Mouse (Mus musculus): ENCODE measurements at regions not wholly inside any gene's neighbourhood (a gene's known extent, or its start where the extent isn't known, plus 50 kb on each side); places are given as distances from the start of the nearest gene placed in this dataset.

DNA sequence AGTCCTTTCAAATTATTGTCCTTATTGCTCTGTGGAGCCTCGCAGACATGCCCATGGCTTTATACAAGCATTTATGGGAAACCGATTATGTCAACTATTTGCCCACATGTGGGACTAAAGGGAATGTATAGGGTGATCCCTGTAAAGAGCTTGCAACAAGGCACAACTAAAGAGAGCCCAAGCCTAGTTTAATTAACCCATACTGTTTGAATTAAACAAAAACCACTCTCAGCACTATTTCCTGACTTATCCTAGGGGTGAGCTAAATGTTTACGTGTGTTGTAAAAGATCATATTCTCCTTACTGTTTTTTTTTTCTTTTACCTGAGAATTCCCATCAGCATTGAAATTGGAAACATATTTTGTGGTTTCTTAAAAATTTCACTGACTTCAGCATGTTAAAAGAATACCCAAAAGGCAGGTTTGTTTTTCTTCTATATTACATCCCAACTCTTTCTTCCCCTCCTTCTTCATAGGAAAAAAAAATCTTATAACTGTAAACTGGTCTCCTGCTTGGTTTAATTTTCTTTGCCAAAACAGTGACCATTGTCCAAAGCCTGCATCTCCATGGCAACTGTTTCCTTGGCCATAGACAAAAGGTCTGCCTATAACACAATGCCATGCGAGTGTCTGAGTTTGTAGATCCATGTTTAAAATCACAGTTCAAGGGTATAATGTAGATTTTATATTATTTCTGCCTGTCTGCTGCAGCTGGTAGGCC is 148.2 kb upstream of the Galnt5 start:
- WGBS: 76% methylated on average over 4 of the region's 4 CpGs
- H3K4me1 ChIP-seq (replicated peaks; ENCODE audit: insufficient read depth, low read length): no peaks in the 10 kb centered on the region
- H3K27me3 ChIP-seq (ENCODE audit: insufficient read depth, low read length): no peaks in the 10 kb centered on the region
- no peak overlapping the region for H3K4me2 ChIP-seq (ENCODE audit: low read length)
- no peaks in the 10 kb centered on the region for H3K9me3 ChIP-seq (replicated peaks; ENCODE audit: low read length)
- H3K27ac ChIP-seq: no peak overlapping the region
- TF ChIP-seq CTCF (IDR thresholded peaks at IDR 0.05; ENCODE audit: low read depth): no peak
- H3K4me3 ChIP-seq (replicated peaks; ENCODE audit: low read depth, low read length): no peak overlapping the region
- DNase-seq (ENCODE audit: low spot score) (no peak), ATAC-seq (replicated peaks; ENCODE audit: low FRiP score, low read depth) (no peak)
- H3K9ac ChIP-seq (ENCODE audit: low read depth, low read length): no peak overlapping the region
- H3K36me3 ChIP-seq (ENCODE audit: insufficient read depth, low read length): no peaks in the 10 kb centered on the region

DNA sequence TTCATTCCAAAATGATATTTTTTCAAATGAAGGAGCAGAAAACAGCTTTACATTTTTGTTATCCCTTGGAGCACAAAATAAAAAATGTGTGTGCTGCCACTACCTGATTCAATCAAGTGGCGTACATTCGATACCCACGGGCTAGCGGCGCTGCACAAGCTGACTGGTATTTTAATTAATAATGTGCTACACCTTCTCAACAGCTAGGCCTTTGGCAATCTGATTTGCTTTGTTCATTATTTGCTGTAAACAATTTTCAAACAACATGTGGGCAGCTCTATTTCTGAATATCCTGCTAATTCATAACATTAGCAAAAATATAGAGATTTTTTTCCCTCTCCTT is 147.7 kb upstream of the Galnt5 start:
- Histone ChIP-seq H3K4me3 (replicated peaks; ENCODE audit: low read depth, low read length) (no peak overlapping the region), H3K9me3 (replicated peaks; ENCODE audit: low read length) (no peaks in the 10 kb centered on the region), H3K4me2 (ENCODE audit: low read length) (no peak overlapping the region), H3K27me3 (ENCODE audit: insufficient read depth, low read length) (no peaks in the 10 kb centered on the region), H3K9ac (ENCODE audit: low read depth, low read length) (no peak overlapping the region), H3K4me1 (replicated peaks; ENCODE audit: insufficient read depth, low read length) (no peaks in the 10 kb centered on the region), H3K36me3 (ENCODE audit: insufficient read depth, low read length) (no peaks in the 10 kb centered on the region), H3K27ac (no peak overlapping the region)
- ATAC-seq (replicated peaks; ENCODE audit: low FRiP score, low read depth): no peak
- no peak for DNase-seq (ENCODE audit: low spot score)
- 75% methylated on average over 5 of the region's 5 CpGs for WGBS
- no peak for TF ChIP-seq CTCF (IDR thresholded peaks at IDR 0.05; ENCODE audit: low read depth)

DNA sequence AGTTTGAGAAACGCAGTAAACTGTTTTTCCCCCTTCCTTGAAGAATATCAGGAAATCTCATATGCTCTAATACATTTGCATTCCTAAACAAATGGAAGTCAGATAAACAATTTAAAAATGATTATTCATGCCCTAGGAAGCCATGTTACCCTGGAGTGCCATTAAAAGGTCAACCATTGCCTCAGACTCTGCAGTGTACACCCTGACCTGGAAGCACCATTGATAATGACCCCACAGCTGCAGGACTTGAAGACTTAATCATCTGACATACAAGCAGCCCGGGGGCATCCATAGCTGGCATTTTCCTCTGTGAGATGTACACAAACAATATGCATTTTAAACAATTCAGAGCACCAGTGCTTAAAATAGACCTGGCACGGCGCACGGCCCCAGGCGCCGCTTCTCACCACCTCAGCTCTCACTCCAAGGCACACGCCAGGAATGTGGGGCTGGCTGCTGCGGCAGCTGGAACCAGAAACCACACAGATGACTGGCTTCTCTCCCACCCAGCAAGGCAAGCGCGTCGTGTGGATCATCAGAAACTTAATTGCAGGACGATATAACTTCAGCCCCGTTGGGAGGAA is 141.1 kb upstream of the Galnt5 start:
- Histone ChIP-seq H3K27ac (no peak overlapping the region), H3K4me2 (ENCODE audit: low read length) (no peak overlapping the region), H3K9me3 (replicated peaks; ENCODE audit: low read length) (no peaks in the 10 kb centered on the region), H3K36me3 (ENCODE audit: insufficient read depth, low read length) (no peaks in the 10 kb centered on the region), H3K4me1 (replicated peaks; ENCODE audit: insufficient read depth, low read length) (no peaks in the 10 kb centered on the region), H3K4me3 (replicated peaks; ENCODE audit: low read depth, low read length) (no peak overlapping the region), H3K27me3 (ENCODE audit: insufficient read depth, low read length) (no peaks in the 10 kb centered on the region), H3K9ac (ENCODE audit: low read depth, low read length) (no peak overlapping the region)
- WGBS: 59% methylated on average over 14 of the region's 14 CpGs
- ATAC-seq (replicated peaks; ENCODE audit: low FRiP score, low read depth): 0 out of 2 replicates have a peak, but pooled peaks have one; percentile 57
- TF ChIP-seq CTCF (IDR thresholded peaks at IDR 0.05; ENCODE audit: low read depth): no peak
- peak; percentile 15 for DNase-seq (ENCODE audit: low spot score)

DNA sequence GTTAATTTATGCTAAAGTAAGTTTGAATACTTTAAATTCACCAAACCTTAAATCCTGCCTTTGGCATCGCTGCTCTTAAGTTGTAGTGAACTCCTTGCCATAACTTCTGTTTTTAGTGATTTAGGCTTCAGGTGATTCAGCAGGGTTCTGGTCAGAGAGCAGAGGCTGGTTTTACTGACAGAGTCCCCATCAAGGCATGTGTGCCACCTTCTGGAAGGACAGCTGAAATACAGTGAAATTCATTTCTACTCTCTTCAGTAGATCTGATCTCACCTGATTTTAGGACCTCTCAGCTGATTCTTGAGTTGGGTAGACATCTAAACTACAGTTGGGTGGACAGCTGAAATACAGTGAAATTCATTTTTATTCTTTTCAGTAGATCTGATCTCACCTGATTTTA is 132.4 kb upstream of the Galnt5 start:
- Histone ChIP-seq H3K4me3 (replicated peaks; ENCODE audit: low read depth, low read length) (no peak overlapping the region), H3K9ac (ENCODE audit: low read depth, low read length) (no peak overlapping the region), H3K4me1 (replicated peaks; ENCODE audit: insufficient read depth, low read length) (no peaks in the 10 kb centered on the region), H3K27me3 (ENCODE audit: insufficient read depth, low read length) (no peaks in the 10 kb centered on the region), H3K27ac (no peak overlapping the region), H3K4me2 (ENCODE audit: low read length) (no peak overlapping the region), H3K9me3 (replicated peaks; ENCODE audit: low read length) (no peaks in the 10 kb centered on the region), H3K36me3 (ENCODE audit: insufficient read depth, low read length) (no peaks in the 10 kb centered on the region)
- no peak for ATAC-seq (replicated peaks; ENCODE audit: low FRiP score, low read depth)
- peak; percentile 55 for TF ChIP-seq CTCF (IDR thresholded peaks at IDR 0.05; ENCODE audit: low read depth)
- WGBS: 57% methylated on average over 1 of the region's 1 CpGs
- no peak for DNase-seq (ENCODE audit: low spot score)

DNA sequence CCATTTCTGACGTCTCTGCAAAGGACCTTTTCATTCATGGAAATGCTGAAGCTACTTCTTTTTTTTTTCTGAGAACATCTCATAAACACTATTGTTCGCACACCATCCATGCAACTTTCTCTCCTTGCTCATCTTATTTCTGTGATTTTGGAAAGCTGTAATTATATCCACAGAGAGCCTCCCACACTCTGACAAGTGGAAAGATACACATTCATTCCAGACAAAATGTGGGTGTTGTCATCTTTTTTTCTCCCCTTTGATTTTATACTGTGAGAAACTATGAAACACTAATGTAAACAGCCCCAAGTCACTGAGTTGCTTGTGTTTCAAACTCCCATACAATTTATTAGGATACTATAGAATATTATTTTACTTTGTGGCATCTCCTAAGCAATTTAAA is 129.6 kb upstream of the Galnt5 start:
- H3K36me3 ChIP-seq (ENCODE audit: insufficient read depth, low read length): no peaks in the 10 kb centered on the region
- H3K9ac ChIP-seq (ENCODE audit: low read depth, low read length): no peak overlapping the region
- H3K9me3 ChIP-seq (replicated peaks; ENCODE audit: low read length): no peaks in the 10 kb centered on the region
- H3K27me3 ChIP-seq (ENCODE audit: insufficient read depth, low read length): no peaks in the 10 kb centered on the region
- ATAC-seq (replicated peaks; ENCODE audit: low FRiP score, low read depth) (no peak), DNase-seq (ENCODE audit: low spot score) (no peak)
- no peaks in the 10 kb centered on the region for H3K4me1 ChIP-seq (replicated peaks; ENCODE audit: insufficient read depth, low read length)
- H3K4me2 ChIP-seq (ENCODE audit: low read length): no peak overlapping the region
- 81% methylated on average over 2 of the region's 2 CpGs for WGBS
- no peak overlapping the region for H3K27ac ChIP-seq
- no peak for TF ChIP-seq CTCF (IDR thresholded peaks at IDR 0.05; ENCODE audit: low read depth)
- H3K4me3 ChIP-seq (replicated peaks; ENCODE audit: low read depth, low read length): no peak overlapping the region

DNA sequence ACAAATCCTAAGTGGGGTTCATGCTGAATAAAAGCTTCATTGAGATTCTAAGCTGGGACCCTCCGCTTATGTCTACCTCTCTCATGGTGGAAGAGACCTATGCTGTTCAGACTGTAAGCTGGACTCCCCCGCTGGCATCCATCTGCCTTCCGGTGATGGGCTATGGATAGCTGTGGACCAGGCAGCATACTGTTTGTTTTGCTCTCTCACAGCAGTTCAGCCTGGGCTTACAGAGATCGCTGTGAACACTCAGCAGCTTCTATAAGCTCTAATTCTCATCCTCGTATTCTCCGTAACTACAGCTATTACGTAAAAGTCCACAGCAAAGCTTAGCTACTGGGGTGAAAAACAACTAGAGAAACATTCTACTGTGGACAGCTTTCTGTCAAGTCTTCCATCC is 97.5 kb upstream of the Galnt5 start:
- WGBS: 90% methylated on average over 7 of the region's 7 CpGs
- no peaks in the 10 kb centered on the region for H3K27me3 ChIP-seq (ENCODE audit: insufficient read depth, low read length)
- no peaks in the 10 kb centered on the region for H3K4me1 ChIP-seq (replicated peaks; ENCODE audit: insufficient read depth, low read length)
- H3K9ac ChIP-seq (ENCODE audit: low read depth, low read length): no peak overlapping the region
- no peak for ATAC-seq (replicated peaks; ENCODE audit: low FRiP score, low read depth)
- no peak overlapping the region for H3K27ac ChIP-seq
- no peaks in the 10 kb centered on the region for H3K36me3 ChIP-seq (ENCODE audit: insufficient read depth, low read length)
- H3K9me3 ChIP-seq (replicated peaks; ENCODE audit: low read length): no peaks in the 10 kb centered on the region
- no peak for DNase-seq (ENCODE audit: low spot score)
- TF ChIP-seq CTCF (IDR thresholded peaks at IDR 0.05; ENCODE audit: low read depth): no peak
- H3K4me3 ChIP-seq (replicated peaks; ENCODE audit: low read depth, low read length): no peak overlapping the region
- H3K4me2 ChIP-seq (ENCODE audit: low read length): no peak overlapping the region
